Mouse (Mus musculus) left cerebral cortex, postnatal 25 days (tissue): ENCODE measurements at regions not wholly inside any gene's neighbourhood (a gene's known extent, or its start where the extent isn't known, plus 50 kb on each side); places are given as distances from the start of the nearest gene placed in this dataset.
A peak's percentile ranks its signal among the peaks of the same experiment; 100 is the strongest.

Experiments used
- DNase-seq, 2 experiments: peaks; one replicate each; pipeline ENCODE4 v3.0.0; 2022; ENCODE audit warnings: low spot score in 2 of 2, mixed read lengths in 1 of 2
- intact Hi-C: fragments of 180-260 bp; cut with DNase I; formaldehyde crosslinking; loops from one replicate; pipeline ENCODE4 v1.15.1; 2025

GRCm38 (mm10) chr6:17157270-17157669, 92.3 kb downstream of the Tes start:
- DNase-seq, result no peak
- intact Hi-C loops, result no loop called here

- intact Hi-C loops, result loop anchor here (1.0 to 5.0 kb wide), 3 partner anchors 58 to 136 kb away; partner anchors contain the start of genes Cav1 and Cav2
- DNase-seq, result peak; percentile 40 to 71
These were observed 105.2 kb downstream of the Tes start for GRCm38 (mm10) chr6:17169971-17170781.

- intact Hi-C loops, result loop anchor here (1.0 to 5.0 kb wide), 3 partner anchors 59 to 135 kb away; partner anchors contain the start of genes Cav1 and Cav2
- no peak for DNase-seq
These were observed 105.9 kb downstream of the Tes start for GRCm38 (mm10) chr6:17170782-17171272.

- DNase-seq, result peak; percentile 34 to 42
- intact Hi-C loops, result loop anchor here (5.0 kb wide), 2 partner anchors 59 to 111 kb away; partner anchors contain the start of gene Cav2
These were observed 106.5 kb downstream of the Tes start for GRCm38 (mm10) chr6:17171273-17172011.

- DNase-seq, result no peak
- intact Hi-C loops, result loop anchor here (5.0 kb wide), 2 partner anchors 60 to 110 kb away; partner anchors contain the start of gene Cav2
These were observed 107.1 kb downstream of the Tes start for GRCm38 (mm10) chr6:17172050-17172449.

GRCm38 (mm10) chr6:17177153-17177552, 103.8 kb upstream of the Cav2 start:
- DNase-seq, result no peak
- intact Hi-C loops, result no loop called here

- intact Hi-C loops, result no loop called here
- DNase-seq, result no peak
These were observed 101.5 kb upstream of the Cav2 start for GRCm38 (mm10) chr6:17179476-17179875.

GRCm38 (mm10) chr6:17186604-17187003, 94.4 kb upstream of the Cav2 start:
- intact Hi-C loops, result loop anchor here (5.0 kb wide), 1 partner anchor 121 kb away; the partner anchor contains the start of gene Cav1
- no peak for DNase-seq

GRCm38 (mm10) chr6:17187106-17187505, 93.9 kb upstream of the Cav2 start:
- DNase-seq, result peak in 1 of 2 experiments; percentile 83
- intact Hi-C loops, result loop anchor here (5.0 kb wide), 1 partner anchor 120 kb away; the partner anchor contains the start of gene Cav1

GRCm38 (mm10) chr6:17195538-17195937, 85.4 kb upstream of the Cav2 start:
- intact Hi-C loops, result no loop called here
- no peak for DNase-seq

GRCm38 (mm10) chr6:17197728-17198397, 83.1 kb upstream of the Cav2 start:
- DNase-seq, result no peak
- intact Hi-C loops, result no loop called here

- intact Hi-C loops, result no loop called here
- no peak for DNase-seq
These were observed 82.1 kb upstream of the Cav2 start for GRCm38 (mm10) chr6:17198876-17199275.

GRCm38 (mm10) chr6:17201916-17202636, 78.9 kb upstream of the Cav2 start:
- intact Hi-C loops, result no loop called here
- DNase-seq, result peak in 1 of 2 experiments; percentile 19

GRCm38 (mm10) chr6:17203302-17203701, 77.7 kb upstream of the Cav2 start:
- intact Hi-C loops, result no loop called here
- no peak for DNase-seq

- intact Hi-C loops, result no loop called here
- no peak for DNase-seq
These were observed 76.9 kb upstream of the Cav2 start for GRCm38 (mm10) chr6:17203900-17204686.

GRCm38 (mm10) chr6:17206932-17207331, 74.1 kb upstream of the Cav2 start:
- intact Hi-C loops, result no loop called here
- DNase-seq, result no peak

GRCm38 (mm10) chr6:17209792-17210191, 71.2 kb upstream of the Cav2 start:
- intact Hi-C loops, result no loop called here
- DNase-seq, result no peak

- DNase-seq, result peak in 1 of 2 experiments; percentile 73
- intact Hi-C loops, result no loop called here
These were observed 69.6 kb upstream of the Cav2 start for GRCm38 (mm10) chr6:17211346-17211745.
